Comparison of ENCODE assay signal across 30 mouse cellular contexts in the genomic region with DNA sequence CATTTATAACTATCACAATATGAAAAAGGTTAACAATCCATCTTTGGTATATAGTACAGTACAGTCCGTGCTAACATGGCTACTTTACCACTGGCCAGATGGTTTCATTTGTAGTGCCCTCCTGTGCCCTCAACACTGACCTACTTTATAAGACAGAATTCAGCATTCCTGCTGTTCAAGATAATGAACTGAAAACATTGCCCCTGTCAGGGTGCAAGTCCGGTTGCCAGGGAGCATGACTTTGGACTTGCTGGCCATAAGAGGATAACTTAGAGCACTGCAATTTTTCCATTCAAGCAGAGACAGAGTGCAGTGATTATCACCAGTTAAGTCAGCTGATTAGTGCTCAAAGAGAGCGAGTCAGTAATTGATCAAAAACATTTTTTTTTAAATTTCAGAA.
DNase-seq lines count a peak whose midpoint lies in the region; ATAC-seq and TF ChIP-seq lines count a peak whose summit lies in the region.
"Had no signal": no experiment of that assay in that cellular context is flagged by ENCODE, and none has a peak within 500 bp of the region (broad histone marks: within the 10 kb centered on the region; RNA-seq: fewer than 3 reads in every experiment).

No protein-coding gene starts in this region.

- TF ChIP-seq CTCF in hindbrain, postnatal 0 days (IDR thresholded peaks at IDR 0.05; ENCODE audit: low read depth): no peak

- no peak overlapping the region for H3K4me2 ChIP-seq in hindbrain, postnatal 0 days (ENCODE audit: low read depth, low read length)
- H3K4me2 ChIP-seq in hindbrain, embryonic 14.5 days (replicated peaks): no peak overlapping the region
- H3K4me2 ChIP-seq: embryonic facial prominence, embryonic 12.5 days; limb, embryonic 13.5 days; liver, embryonic 11.5 days; lung, embryonic 15.5 days; midbrain, embryonic 12.5 days; neural tube, embryonic 15.5 days had no signal

- no peaks in the 10 kb centered on the region for H3K27me3 ChIP-seq in hindbrain, postnatal 0 days (ENCODE audit: insufficient read depth, low read length)
- H3K27me3 ChIP-seq in hindbrain, embryonic 14.5 days (ENCODE audit: control insufficient read depth, insufficient read depth, low read length): no peaks in the 10 kb centered on the region
- no peaks in the 10 kb centered on the region for H3K27me3 ChIP-seq in forebrain, embryonic 10.5 days (ENCODE audit: poor library complexity, severe bottlenecking)
- H3K27me3 ChIP-seq: embryonic facial prominence, embryonic 12.5 days; limb, embryonic 13.5 days; lung, embryonic 15.5 days; megakaryocyte, embryonic 14.5 days; midbrain, embryonic 12.5 days; neural tube, embryonic 15.5 days had no signal

- no peaks in the 10 kb centered on the region for H3K4me1 ChIP-seq in hindbrain, postnatal 0 days (ENCODE audit: insufficient read depth, low read length)
- no peaks in the 10 kb centered on the region for H3K4me1 ChIP-seq in hindbrain, embryonic 14.5 days (replicated peaks; ENCODE audit: control insufficient read depth, insufficient read depth, low read length)
- H3K4me1 ChIP-seq in forebrain, embryonic 10.5 days: 0 out of 2 replicates have a peak, but pooled peaks cover 6% of the 10 kb centered on the region
- H3K4me1 ChIP-seq: embryonic facial prominence, embryonic 12.5 days; hindbrain, embryonic 10.5 days; limb, embryonic 13.5 days; lung, embryonic 15.5 days; megakaryocyte, embryonic 14.5 days; midbrain, embryonic 12.5 days; neural tube, embryonic 15.5 days had no signal

- H3K27ac ChIP-seq in hindbrain, postnatal 0 days: no peak overlapping the region
- no peak overlapping the region for H3K27ac ChIP-seq in hindbrain, embryonic 14.5 days
- no peak overlapping the region for H3K27ac ChIP-seq in forebrain, embryonic 10.5 days
- H3K27ac ChIP-seq: embryonic facial prominence, embryonic 12.5 days; hindbrain, embryonic 10.5 days; left cerebral cortex, adult 2 months; limb, embryonic 13.5 days; lung, embryonic 15.5 days; midbrain, embryonic 12.5 days; neural tube, embryonic 15.5 days had no signal

- no peak overlapping the region for H3K9ac ChIP-seq in hindbrain, postnatal 0 days (replicated peaks; ENCODE audit: low read length)
- no peak overlapping the region for H3K9ac ChIP-seq in hindbrain, embryonic 14.5 days
- H3K9ac ChIP-seq: embryonic facial prominence, embryonic 12.5 days; forebrain, postnatal 0 days; limb, embryonic 13.5 days; lung, embryonic 15.5 days; midbrain, embryonic 12.5 days; neural tube, embryonic 15.5 days had no signal

- peak; percentile 45; the same call in 1 of the 2 replicates for ATAC-seq in hindbrain, postnatal 0 days
- no peak for ATAC-seq in hindbrain, embryonic 14.5 days (ENCODE audit: low FRiP score)
- ATAC-seq: forebrain, postnatal 0 days; intestine, postnatal 0 days had no signal

- no peaks in the 10 kb centered on the region for H3K9me3 ChIP-seq in hindbrain, postnatal 0 days (ENCODE audit: low read length)
- no peaks in the 10 kb centered on the region for H3K9me3 ChIP-seq in hindbrain, embryonic 14.5 days (ENCODE audit: control insufficient read depth, low read length)
- no peaks in the 10 kb centered on the region for H3K9me3 ChIP-seq in forebrain, embryonic 10.5 days
- H3K9me3 ChIP-seq: embryonic facial prominence, embryonic 12.5 days; hindbrain, embryonic 10.5 days; limb, embryonic 13.5 days; lung, embryonic 15.5 days; megakaryocyte, embryonic 14.5 days; midbrain, embryonic 12.5 days; neural tube, embryonic 15.5 days had no signal

- H3K4me3 ChIP-seq in hindbrain, postnatal 0 days (ENCODE audit: low read length): no peak overlapping the region
- no peak overlapping the region for H3K4me3 ChIP-seq in hindbrain, embryonic 14.5 days (replicated peaks; ENCODE audit: low read length)
- H3K4me3 ChIP-seq in forebrain, embryonic 10.5 days: no peak overlapping the region
- H3K4me3 ChIP-seq: embryonic facial prominence, embryonic 12.5 days; hindbrain, embryonic 10.5 days; left cerebral cortex, adult 2 months; limb, embryonic 13.5 days; lung, embryonic 15.5 days; megakaryocyte, embryonic 14.5 days; midbrain, embryonic 12.5 days; neural tube, embryonic 15.5 days had no signal

- DNase-seq in hindbrain, postnatal 0 days (ENCODE audit: low spot score): no peak
- no peak for DNase-seq in hindbrain, embryonic 14.5 days (ENCODE audit: low spot score)
- peak; percentile 5 for DNase-seq in cerebellum, adult 11 months
- DNase-seq in cerebellum, adult 9-10 months: peak; percentile 65
- DNase-seq in cerebellum, postnatal 36 days: peak; percentile 7 to 9
- DNase-seq in right cerebral cortex, postnatal 36 days (ENCODE audit: low spot score in 2 of 2): no peak
- DNase-seq in yolk sac, embryonic 10.5 days (ENCODE audit: low spot score): no peak
- DNase-seq in forebrain, embryonic 10.5 days (ENCODE audit: extremely low spot score, low spot score): no peak
- DNase-seq: adrenal gland, adult 2 months; adrenal gland, postnatal 36 days; embryo, embryonic 11 days; forebrain, postnatal 0 days; gastrocnemius, postnatal 10 days; heart, postnatal 14 days; kidney, postnatal 14 days; lung, postnatal 4 days; right cerebral cortex, adult 18-20 months; right cerebral cortex, postnatal 4 days; thymus, adult 2 months; thymus, postnatal 36 days had no signal

- 47% methylated on average over 3 of the region's 3 CpGs for WGBS in hindbrain, postnatal 0 days
- 60% methylated on average over 3 of the region's 3 CpGs for WGBS in hindbrain, embryonic 14.5 days
- WGBS in forebrain, embryonic 10.5 days: 73% methylated on average over 3 of the region's 3 CpGs

- no peaks in the 10 kb centered on the region for H3K36me3 ChIP-seq in hindbrain, postnatal 0 days (ENCODE audit: insufficient read depth, low read length)
- no peaks in the 10 kb centered on the region for H3K36me3 ChIP-seq in hindbrain, embryonic 14.5 days (replicated peaks; ENCODE audit: control insufficient read depth, insufficient read depth)
- H3K36me3 ChIP-seq in forebrain, embryonic 10.5 days (replicated peaks): no peaks in the 10 kb centered on the region
- H3K36me3 ChIP-seq: embryonic facial prominence, embryonic 12.5 days; hindbrain, embryonic 10.5 days; limb, embryonic 13.5 days; lung, embryonic 15.5 days; midbrain, embryonic 12.5 days; neural tube, embryonic 15.5 days had no signal

Comparison
In these comparisons a context has a peak if more than half of its experiments do, and no peak if none do; other contexts are left out.
1. DNase-seq: peak in cerebellum, adult 11 months (single experiment), cerebellum, adult 9-10 months (single experiment) and cerebellum, postnatal 36 days (2 of 2); none in hindbrain, postnatal 0 days (single experiment), hindbrain, embryonic 14.5 days (single experiment), right cerebral cortex, postnatal 36 days (0 of 2), yolk sac, embryonic 10.5 days (single experiment) and forebrain, embryonic 10.5 days (single experiment).